Mouse (Mus musculus) limb, embryonic 14.5 days (tissue): Measurements from ENCODE around the gene Otp. TPM values are rescaled to one million over a fixed set of nuclear protein-coding genes. Genes with fewer than 3 reads are reported as not detected.

ENCODE experiments used
- ATAC-seq: fragments of 200-750 bp; cut with Nextera tagmentation; 2 replicates; pipeline ENCODE4 v1.8.0; 2017; ENCODE audit warnings: low read depth, moderate number of reproducible peaks, moderate TSS enrichment; ENCODE audit not compliant: low FRiP score
- DNase-seq: peaks from one replicate; pipeline ENCODE4 v3.0.0-alpha.2; 2015; ENCODE audit warnings: low spot score
- H3K27ac ChIP-seq: fragments of 300-500 bp; sonication (generic); replicated peaks from 2 replicates; pipeline ENCODE4 v1.5.1; 2014; ENCODE audit warnings: low read depth, mild to moderate bottlenecking, low read length, moderate library complexity, mixed read lengths
- H3K27me3 ChIP-seq: fragments of 300-500 bp; sonication (generic); 2 replicates; pipeline ENCODE4 v1.6.1; 2014; ENCODE audit warnings: low read length, mixed read lengths; ENCODE audit not compliant: control insufficient read depth, insufficient read depth
- H3K36me3 ChIP-seq: fragments of 300-500 bp; sonication (generic); 2 replicates; pipeline ENCODE4 v1.6.1; 2014; ENCODE audit warnings: mild to moderate bottlenecking, low read length, moderate library complexity, mixed read lengths; ENCODE audit not compliant: control insufficient read depth, insufficient read depth
- H3K4me1 ChIP-seq: fragments of 300-500 bp; sonication (generic); 2 replicates; pipeline ENCODE4 v1.6.1; 2014; ENCODE audit warnings: antibody characterized with exemption, low read length, mixed read lengths; ENCODE audit not compliant: control insufficient read depth, insufficient read depth
- H3K4me2 ChIP-seq: fragments of 300-500 bp; sonication (generic); replicated peaks from 2 replicates; pipeline ENCODE4 v1.6.1; 2014; ENCODE audit warnings: low read depth, mild to moderate bottlenecking, low read length, moderate library complexity; ENCODE audit not compliant: severe bottlenecking
- H3K4me3 ChIP-seq: fragments of 300-500 bp; sonication (generic); replicated peaks from 2 replicates; pipeline ENCODE4 v1.5.1; 2014; ENCODE audit warnings: low read length
- H3K9ac ChIP-seq: fragments of 300-500 bp; sonication (generic); 2 replicates; pipeline ENCODE4 v1.6.1; 2014; ENCODE audit warnings: mild to moderate bottlenecking, low read depth, low read length, moderate library complexity; ENCODE audit not compliant: severe bottlenecking
- H3K9me3 ChIP-seq: fragments of 300-500 bp; sonication (generic); 2 replicates; pipeline ENCODE4 v1.6.1; 2016; ENCODE audit warnings: low read length; ENCODE audit not compliant: control insufficient read depth
- POLR2A ChIP-seq: fragments of 200-500 bp; IDR thresholded peaks from 2 replicates; pipeline ENCODE4 v1.8.0; 2012; ENCODE audit warnings: inconsistent platforms, mild to moderate bottlenecking, moderate library complexity, borderline replicate concordance; ENCODE audit not compliant: insufficient read depth, insufficient read length; ENCODE audit errors: extremely low read depth
- WGBS: fragments of 180-500 bp; shearing (Covaris S2); extraction: QIAGEN DNeasy Blood & Tissue Kit; methylation state at CpG from one replicate; pipeline ENCODE4 v1.1.7; 2014; 5-methylcytosine and 5-hydroxymethylcytosine counted together
- polyA plus RNA-seq, 2 experiments: library from polyadenylated mRNA; depleted of rRNA in 1 of 2; stranded (reverse) in 1 of 2; unstranded in 1 of 2; fragments of >200 nt; fragmentation: Nextera tagmentation in 1 of 2; extraction: Ambion mirVana in 1 of 2; gene quantifications; 2 replicates each; pipeline versions ENCODE4 v1.2.1 to v1.2.3; 2012 to 2014

Gene Otp
- polyA plus RNA-seq, 2 experiments, result 0.05 TPM; not detected in 1

DNA sequence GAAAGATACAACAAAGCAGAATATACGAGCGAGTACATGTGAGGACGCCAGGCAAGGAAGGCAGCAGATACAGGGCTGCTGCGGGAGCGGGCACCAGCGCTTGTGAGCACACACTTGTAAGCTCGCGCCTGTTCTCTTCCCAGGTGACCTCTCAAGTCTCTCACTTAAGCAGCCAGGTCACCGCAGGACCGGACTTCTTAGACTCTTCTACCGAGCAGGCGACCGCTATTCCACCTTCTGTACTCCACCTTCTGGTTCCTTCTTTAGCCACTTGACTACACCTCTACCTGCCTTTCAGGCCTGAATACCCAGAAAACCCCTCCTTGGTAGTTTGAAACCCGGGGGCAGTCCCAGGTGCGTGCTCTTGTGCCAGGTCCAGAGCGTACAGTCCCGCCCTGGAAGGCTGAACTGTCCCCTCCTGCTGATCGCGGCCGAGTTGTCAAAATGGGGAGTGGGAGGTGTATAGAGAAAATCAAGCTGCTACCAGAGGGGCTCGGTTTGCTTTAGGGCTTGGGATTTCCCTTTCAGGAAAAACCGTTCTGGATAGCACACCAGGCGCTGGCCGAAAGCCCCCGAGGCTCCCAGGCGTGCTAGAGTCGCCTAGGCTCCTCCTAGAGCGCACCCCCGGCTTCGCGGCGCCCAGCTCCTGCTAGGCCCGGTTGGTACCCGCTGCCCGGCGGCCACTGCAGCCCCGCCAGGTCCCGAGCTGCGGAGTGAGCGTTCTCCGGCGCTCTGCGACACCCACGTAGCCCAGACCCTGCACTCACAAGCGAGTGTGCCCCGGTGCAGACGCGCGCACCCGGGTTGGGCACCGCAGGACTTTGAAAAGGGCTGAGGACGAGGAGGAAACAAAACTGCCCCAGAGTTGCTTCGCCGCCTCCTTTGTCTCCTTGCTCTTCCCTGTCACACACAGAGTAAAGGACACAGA is 2.0 kb upstream of the Otp start:
- DNase-seq, result no peak
- H3K36me3 ChIP-seq, result no peaks in the 10 kb centered on the region
- TF ChIP-seq POLR2A, result no peak
- WGBS, result under 1% methylated on average over 45 of the region's 54 CpGs
- H3K27me3 ChIP-seq, result peaks cover 95% of the 10 kb centered on the region
- no peaks in the 10 kb centered on the region for H3K9me3 ChIP-seq
- H3K4me3 ChIP-seq, result 0 out of 2 replicates have a peak overlapping the region, but pooled peaks have one; percentile 14
- H3K9ac ChIP-seq, result no peak overlapping the region
- 0 out of 2 replicates have a peak, but pooled peaks cover 8% of the 10 kb centered on the region for H3K4me1 ChIP-seq
- H3K4me2 ChIP-seq, result no peak overlapping the region
- H3K27ac ChIP-seq, result no peak overlapping the region
- ATAC-seq, result peak; percentile 38; the same call in 1 of the 2 replicates

- DNase-seq (no peak), ATAC-seq (no peak)
- Histone ChIP-seq H3K27me3 (peaks cover 90% of the 10 kb centered on the region), H3K4me2 (no peak overlapping the region), H3K27ac (no peak overlapping the region), H3K4me3 (no peak overlapping the region), H3K36me3 (no peaks in the 10 kb centered on the region), H3K9me3 (no peaks in the 10 kb centered on the region), H3K4me1 (0 out of 2 replicates have a peak, but pooled peaks cover 2% of the 10 kb centered on the region), H3K9ac (no peak overlapping the region)
- WGBS, result 1% methylated on average over 8 of the region's 8 CpGs
- TF ChIP-seq POLR2A, result no peak
These were observed 1.4 kb upstream of the Otp start for GRCm38 (mm10) chr13:94874039-94874425.

- H3K4me1 ChIP-seq, result no peaks in the 10 kb centered on the region
- H3K27ac ChIP-seq, result no peak overlapping the region
- H3K9me3 ChIP-seq, result no peaks in the 10 kb centered on the region
- ATAC-seq (no peak), DNase-seq (no peak)
- peaks cover 86% of the 10 kb centered on the region for H3K27me3 ChIP-seq
- H3K4me3 ChIP-seq, result no peak overlapping the region
- no peak overlapping the region for H3K4me2 ChIP-seq
- no peak overlapping the region for H3K9ac ChIP-seq
- H3K36me3 ChIP-seq, result no peaks in the 10 kb centered on the region
- TF ChIP-seq POLR2A, result no peak
- 3% methylated on average over 21 of the region's 23 CpGs for WGBS
These were observed 576 bp upstream of the Otp start for GRCm38 (mm10) chr13:94874656-94875395.

DNA sequence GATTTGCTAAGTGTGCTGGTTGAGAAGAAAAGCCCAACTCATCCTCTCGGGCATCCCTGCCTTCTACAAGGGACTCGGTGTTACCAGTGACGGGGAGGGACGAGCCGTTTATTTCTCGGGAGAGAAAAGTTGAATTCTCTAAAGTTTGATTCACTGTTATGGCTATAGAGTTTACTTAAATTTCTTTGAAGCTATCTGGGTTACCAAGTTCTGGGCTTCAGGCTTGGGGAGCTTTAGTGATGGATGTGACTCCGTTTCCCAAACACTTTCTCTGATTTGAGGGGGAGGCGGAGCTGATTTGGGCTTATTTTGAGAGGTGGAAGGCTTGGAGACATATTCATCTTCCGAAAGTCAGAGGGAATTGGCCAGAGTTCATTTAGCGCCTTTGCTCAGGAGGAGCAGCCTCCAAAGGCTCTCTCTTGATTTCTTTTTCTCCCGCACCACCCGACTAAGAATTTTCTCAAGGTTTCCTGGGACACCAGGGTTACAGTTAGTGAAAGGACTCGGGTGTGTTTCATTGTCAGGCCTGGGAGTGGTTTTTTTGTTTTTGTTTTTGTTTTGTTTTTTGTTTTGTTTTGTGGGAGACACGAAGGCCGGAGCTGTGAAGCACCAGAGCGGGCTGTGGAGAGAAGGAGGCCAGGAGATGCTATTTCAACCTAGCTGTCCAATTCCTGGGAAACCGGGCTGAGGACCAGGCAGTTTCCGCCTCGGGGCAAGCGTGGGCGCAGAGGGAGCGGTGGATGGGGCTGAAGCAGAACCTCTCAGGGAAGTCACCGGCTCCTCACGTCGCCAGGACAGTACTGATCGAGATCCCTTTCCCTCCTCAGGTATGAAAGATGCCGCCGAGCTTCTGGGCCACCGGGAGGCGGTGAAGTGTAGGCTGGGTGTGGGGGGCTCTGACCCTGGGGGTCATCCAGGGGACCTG is 1.1 kb downstream of the Otp start:
- Histone ChIP-seq H3K36me3 (no peaks in the 10 kb centered on the region), H3K4me3 (no peak overlapping the region), H3K9ac (no peak overlapping the region), H3K9me3 (no peaks in the 10 kb centered on the region), H3K4me1 (no peaks in the 10 kb centered on the region), H3K4me2 (no peak overlapping the region), H3K27ac (no peak overlapping the region), H3K27me3 (peaks cover 86% of the 10 kb centered on the region)
- WGBS, result 1% methylated on average over 30 of the region's 30 CpGs
- ATAC-seq (no peak), DNase-seq (no peak)
- no peak for TF ChIP-seq POLR2A
